11 mouse cellular contexts compared by ENCODE assay signal in genomic region chr10:77214586-77214985, GRCm38 (mm10). TPM values are rescaled to one million over a fixed set of nuclear protein-coding genes. Genes with fewer than 3 reads are reported as not detected.
A peak's percentile ranks its signal among the peaks of the same experiment; 100 is the strongest.
DNase-seq lines count a peak whose midpoint lies in the region; ATAC-seq lines count a peak whose summit lies in the region.
"Had no signal": no experiment of that assay in that cellular context is flagged by ENCODE, and none has a peak within 500 bp of the region (broad histone marks: within the 10 kb centered on the region; RNA-seq: fewer than 3 reads in every experiment).

No protein-coding gene starts in this region.

- H3K4me2 ChIP-seq in heart, embryonic 15.5 days = no peak overlapping the region
- no peak overlapping the region for H3K4me2 ChIP-seq in intestine, embryonic 16.5 days (ENCODE audit: low read depth, low read length)
- no peak overlapping the region for H3K4me2 ChIP-seq in liver, embryonic 13.5 days
- no peak overlapping the region for H3K4me2 ChIP-seq in midbrain, embryonic 15.5 days

- H3K9me3 ChIP-seq in heart, embryonic 15.5 days (replicated peaks) = no peaks in the 10 kb centered on the region
- H3K9me3 ChIP-seq in intestine, embryonic 16.5 days (ENCODE audit: control insufficient read depth, low read length) = no peaks in the 10 kb centered on the region
- no peaks in the 10 kb centered on the region for H3K9me3 ChIP-seq in liver, embryonic 13.5 days (replicated peaks)
- no peaks in the 10 kb centered on the region for H3K9me3 ChIP-seq in midbrain, embryonic 10.5 days (replicated peaks)
- H3K9me3 ChIP-seq in midbrain, embryonic 15.5 days = no peaks in the 10 kb centered on the region

- no peaks in the 10 kb centered on the region for H3K27me3 ChIP-seq in heart, embryonic 15.5 days
- no peaks in the 10 kb centered on the region for H3K27me3 ChIP-seq in intestine, embryonic 16.5 days (replicated peaks; ENCODE audit: control insufficient read depth, insufficient read depth, low read length)
- no peaks in the 10 kb centered on the region for H3K27me3 ChIP-seq in liver, embryonic 13.5 days
- H3K27me3 ChIP-seq in midbrain, embryonic 10.5 days (ENCODE audit: low read depth, poor library complexity, severe bottlenecking) = no peaks in the 10 kb centered on the region
- no peaks in the 10 kb centered on the region for H3K27me3 ChIP-seq in midbrain, embryonic 15.5 days (replicated peaks)

- intact Hi-C loops in heart, postnatal 25 days (cut with DNase I) = loop anchor here (5.0 kb wide), 1 partner anchor 33 kb away; no protein-coding TSS in a partner anchor

- no peak overlapping the region for H3K9ac ChIP-seq in heart, embryonic 15.5 days
- H3K9ac ChIP-seq in intestine, embryonic 16.5 days (ENCODE audit: low read depth, low read length) = no peak overlapping the region
- H3K9ac ChIP-seq in liver, embryonic 13.5 days = no peak overlapping the region
- H3K9ac ChIP-seq in midbrain, embryonic 15.5 days = no peak overlapping the region

- H3K36me3 ChIP-seq in heart, embryonic 15.5 days = no peaks in the 10 kb centered on the region
- no peaks in the 10 kb centered on the region for H3K36me3 ChIP-seq in intestine, embryonic 16.5 days (ENCODE audit: control insufficient read depth, insufficient read depth, low read length)
- no peaks in the 10 kb centered on the region for H3K36me3 ChIP-seq in liver, embryonic 13.5 days
- H3K36me3 ChIP-seq in midbrain, embryonic 10.5 days = no peaks in the 10 kb centered on the region
- no peaks in the 10 kb centered on the region for H3K36me3 ChIP-seq in midbrain, embryonic 15.5 days (replicated peaks)

- no peak for DNase-seq in heart, postnatal 25 days (ENCODE audit: low spot score)
- DNase-seq in adrenal gland, postnatal 14 days = peak; percentile 59
- no peak for DNase-seq in liver, embryonic 13.5 days
- DNase-seq in midbrain, embryonic 10.5 days (ENCODE audit: low spot score) = no peak
- no peak for DNase-seq in B cell, adult 2 months
- DNase-seq: heart, postnatal 36 days; layer of hippocampus, postnatal 36 days had no signal

- 43% methylated on average over 8 of the region's 8 CpGs for WGBS in heart, embryonic 15.5 days
- 44% methylated on average over 8 of the region's 8 CpGs for WGBS in intestine, embryonic 16.5 days
- 54% methylated on average over 8 of the region's 8 CpGs for WGBS in liver, embryonic 13.5 days (ENCODE audit: insufficient replicate concordance)
- WGBS in midbrain, embryonic 10.5 days = 84% methylated on average over 8 of the region's 8 CpGs
- WGBS in midbrain, embryonic 15.5 days = 75% methylated on average over 8 of the region's 8 CpGs

- H3K4me1 ChIP-seq in heart, embryonic 15.5 days (replicated peaks) = peaks cover 39% of the 10 kb centered on the region
- H3K4me1 ChIP-seq in intestine, embryonic 16.5 days (ENCODE audit: control insufficient read depth, insufficient read depth, low read length) = peaks cover 63% of the 10 kb centered on the region
- H3K4me1 ChIP-seq in liver, embryonic 13.5 days (replicated peaks) = peaks cover 95% of the 10 kb centered on the region
- peaks cover 20% of the 10 kb centered on the region for H3K4me1 ChIP-seq in midbrain, embryonic 10.5 days
- H3K4me1 ChIP-seq in midbrain, embryonic 15.5 days = no peaks in the 10 kb centered on the region

- H3K27ac ChIP-seq in heart, embryonic 15.5 days = peak overlapping the region; percentile 66
- peak overlapping the region; percentile 80 for H3K27ac ChIP-seq in intestine, embryonic 16.5 days (ENCODE audit: low read length)
- peak overlapping the region; percentile 95 for H3K27ac ChIP-seq in liver, embryonic 13.5 days
- H3K27ac ChIP-seq in midbrain, embryonic 10.5 days (replicated peaks) = no peak overlapping the region
- no peak overlapping the region for H3K27ac ChIP-seq in midbrain, embryonic 15.5 days

- H3K4me3 ChIP-seq in heart, embryonic 15.5 days = no peak overlapping the region
- H3K4me3 ChIP-seq in intestine, embryonic 16.5 days (ENCODE audit: low read length) = no peak overlapping the region
- H3K4me3 ChIP-seq in liver, embryonic 13.5 days (replicated peaks) = no peak overlapping the region
- no peak overlapping the region for H3K4me3 ChIP-seq in midbrain, embryonic 10.5 days
- H3K4me3 ChIP-seq in midbrain, embryonic 15.5 days = no peak overlapping the region

- ATAC-seq in heart, embryonic 15.5 days (replicated peaks; ENCODE audit: insufficient number of reproducible peaks, insufficient read depth, low FRiP score, low read depth) = no peak
- ATAC-seq in intestine, embryonic 16.5 days = no peak
- ATAC-seq in liver, embryonic 13.5 days (ENCODE audit: low read depth) = no peak
- ATAC-seq in midbrain, embryonic 15.5 days (replicated peaks) = no peak
- ATAC-seq: forebrain, embryonic 16.5 days had no signal

RNA-seq across cellular contexts. Expression of gene Pofut2, which starts 44.4 kb away (rescaled TPM):
- polyA plus RNA-seq in heart, embryonic 15.5 days (2015; fragmentation: Nextera tagmentation; extraction: Ambion mirVana) = 99.8 and 124 TPM in 2 replicates
- total RNA-seq in heart, postnatal 25 days (2021) = 10 to 100 TPM; 39.9 to 45.1 TPM
- 72.6 and 78.3 TPM in 2 replicates for total RNA-seq in adrenal gland, postnatal 14 days (2021)
- 101 and 108 TPM in 2 replicates for polyA plus RNA-seq in intestine, embryonic 16.5 days (2015; fragmentation: Nextera tagmentation; extraction: Ambion mirVana)
- 29.7 and 30.2 TPM in 2 replicates for polyA plus RNA-seq in liver, embryonic 13.5 days (2015; fragmentation: Nextera tagmentation; extraction: Ambion mirVana)
- 80.2 and 82.2 TPM in 2 replicates for polyA plus RNA-seq in midbrain, embryonic 10.5 days (2016; fragmentation: Nextera tagmentation; extraction: Ambion mirVana)
- 58.0 and 59.2 TPM in 2 replicates for polyA plus RNA-seq in midbrain, embryonic 15.5 days (2015; fragmentation: Nextera tagmentation; extraction: Ambion mirVana)

RNA-seq across cellular contexts. Expression of gene Col18a1, which starts 48.2 kb away (rescaled TPM):
- polyA plus RNA-seq in heart, embryonic 15.5 days (2015; fragmentation: Nextera tagmentation; extraction: Ambion mirVana) = 108 and 136 TPM in 2 replicates
- total RNA-seq in heart, postnatal 25 days (2021) = 10 to 100 TPM; 13.0 to 15.3 TPM
- 42.3 and 103 TPM in 2 replicates for total RNA-seq in adrenal gland, postnatal 14 days (2021)
- 48.6 and 54.3 TPM in 2 replicates for polyA plus RNA-seq in intestine, embryonic 16.5 days (2015; fragmentation: Nextera tagmentation; extraction: Ambion mirVana)
- polyA plus RNA-seq in liver, embryonic 13.5 days (2015; fragmentation: Nextera tagmentation; extraction: Ambion mirVana) = 29.7 and 36.3 TPM in 2 replicates
- 146 and 155 TPM in 2 replicates for polyA plus RNA-seq in midbrain, embryonic 10.5 days (2016; fragmentation: Nextera tagmentation; extraction: Ambion mirVana)
- 33.6 and 35.8 TPM in 2 replicates for polyA plus RNA-seq in midbrain, embryonic 15.5 days (2015; fragmentation: Nextera tagmentation; extraction: Ambion mirVana)

Comparison
In these comparisons a context has a peak if more than half of its experiments do, and no peak if none do; other contexts are left out.
1. H3K27ac ChIP-seq: peak in heart, embryonic 15.5 days (single experiment), intestine, embryonic 16.5 days (single experiment) and liver, embryonic 13.5 days (single experiment); none in midbrain, embryonic 10.5 days (single experiment) and midbrain, embryonic 15.5 days (single experiment).